Mouse (Mus musculus) ES-E14 (cell line): Measurements from ENCODE around the gene Notch2. TPM values are rescaled to one million over a fixed set of nuclear protein-coding genes. Genes with fewer than 3 reads are reported as not detected.

ENCODE experiments used
- DNase-seq: peaks from one replicate; pipeline ENCODE4 v3.0.0-alpha.2; 2013; ENCODE audit warnings: low read depth, low spot score
- H3K27ac ChIP-seq: 2 replicates; pipeline ENCODE4 v1.5.1; 2012; ENCODE audit warnings: low read depth, mild to moderate bottlenecking, low read length, moderate library complexity, mixed read lengths; ENCODE audit not compliant: poor library complexity, insufficient read depth, severe bottlenecking
- H3K36me3 ChIP-seq: 2 replicates; pipeline ENCODE4 v1.6.1; 2012; ENCODE audit warnings: mild to moderate bottlenecking, low read length, moderate library complexity, mixed read lengths; ENCODE audit not compliant: control insufficient read depth, poor library complexity, insufficient read depth, severe bottlenecking
- H3K4me1 ChIP-seq, 2 experiments: fragments of 150-350 bp in 1 of 2; sonication (generic) in 1 of 2; 2 replicates each; pipeline ENCODE4 v1.6.1; 2012; ENCODE audit warnings: low read length in 2 of 2, mild to moderate bottlenecking in 1 of 2, mixed read lengths in 1 of 2; ENCODE audit not compliant: control insufficient read depth in 2 of 2, insufficient read depth in 2 of 2, poor library complexity in 1 of 2
- H3K4me3 ChIP-seq, 2 experiments: fragments of 150-350 bp in 1 of 2; sonication (generic) in 1 of 2; 2 replicates each; pipeline ENCODE4 v1.5.1; 2012; ENCODE audit warnings: low read length in 2 of 2, low read depth in 1 of 2, mild to moderate bottlenecking in 1 of 2, mixed read lengths in 1 of 2; ENCODE audit not compliant: insufficient read depth in 1 of 2, poor library complexity in 1 of 2, severe bottlenecking in 1 of 2
- H3K9ac ChIP-seq: 2 replicates; pipeline ENCODE4 v1.6.1; 2012; ENCODE audit warnings: low read depth, mild to moderate bottlenecking, low read length, mixed read lengths; ENCODE audit not compliant: poor library complexity, insufficient read depth, severe bottlenecking
- H3K9me3 ChIP-seq: fragments of 150-350 bp; sonication (generic); 2 replicates; pipeline ENCODE4 v1.6.1; 2012; ENCODE audit warnings: low read depth, mild to moderate bottlenecking, low read length; ENCODE audit not compliant: control insufficient read depth, insufficient read depth
- CHD2 ChIP-seq: IDR thresholded peaks from 2 replicates; pipeline ENCODE4 v1.6.1; 2014; ENCODE audit warnings: mild to moderate bottlenecking, low read depth, low read length, inconsistent platforms
- HCFC1 ChIP-seq: IDR thresholded peaks from 2 replicates; pipeline ENCODE4 v1.6.1; 2012; ENCODE audit warnings: low read length, inconsistent platforms, borderline replicate concordance; ENCODE audit not compliant: insufficient read depth
- MAFK ChIP-seq: IDR thresholded peaks from 2 replicates; pipeline ENCODE4 v1.6.1; 2014; ENCODE audit warnings: mild to moderate bottlenecking, low read depth, low read length, inconsistent platforms; ENCODE audit not compliant: insufficient read depth
- ZC3H11A ChIP-seq: IDR thresholded peaks from 2 replicates; pipeline ENCODE4 v1.6.1; 2012; ENCODE audit warnings: low read depth, mild to moderate bottlenecking, inconsistent platforms, low read length, borderline replicate concordance
- ZNF384 ChIP-seq: IDR thresholded peaks from 2 replicates; pipeline ENCODE4 v1.6.1; 2012; ENCODE audit warnings: low read depth, low read length, inconsistent platforms
- in situ Hi-C, 2 experiments: fragments of 600-800 bp; cut with MboI; formaldehyde crosslinking; loops; one replicate each; pipeline ENCODE4 v1.15.1; 2025; ENCODE audit warnings: low sequenced_read_pairs in 2 of 2, inconsistent platforms in 1 of 2; ENCODE audit not compliant: unreplicated experiment in 2 of 2
- total RNA-seq: library from RNA; depleted of rRNA; stranded (reverse); fragments of 300-350 nt; gene quantifications from 2 replicates; pipeline ENCODE4 v1.2.3, GENCODE M21; 2012

Notch2 gene
- total RNA-seq, 1 experiment, result 41.5 TPM

GRCm38 (mm10) chr3:98104851-98105471 lies 91.6 kb downstream of the Notch2 start:
- Histone ChIP-seq H3K9me3 (no peaks in the 10 kb centered on the region), H3K36me3 (peaks cover 47% of the 10 kb centered on the region), H3K4me1 (no peaks in the 10 kb centered on the region), H3K9ac (no peak overlapping the region), H3K4me3 (no peak overlapping the region), H3K27ac (no peak overlapping the region)
- in situ Hi-C loops, result no loop called here
- no peak for DNase-seq
- TF ChIP-seq ZNF384, result no peak
- TF ChIP-seq ZC3H11A, result no peak
- TF ChIP-seq MAFK, result no peak
- no peak for TF ChIP-seq CHD2
- TF ChIP-seq HCFC1, result no peak

- H3K36me3 ChIP-seq, result peaks cover 41% of the 10 kb centered on the region
- no peak for DNase-seq
- H3K27ac ChIP-seq, result no peak overlapping the region
- H3K4me1 ChIP-seq, result no peaks in the 10 kb centered on the region
- no peaks in the 10 kb centered on the region for H3K9me3 ChIP-seq
- in situ Hi-C loops, result no loop called here
- H3K4me3 ChIP-seq, result no peak overlapping the region
- no peak overlapping the region for H3K9ac ChIP-seq
- TF ChIP-seq ZNF384, result no peak
- TF ChIP-seq MAFK, result no peak
- TF ChIP-seq CHD2, result no peak
Measured at GRCm38 (mm10) chr3:98105496-98105895, 92.2 kb downstream of the Notch2 start.

- Histone ChIP-seq H3K36me3 (peaks cover 37% of the 10 kb centered on the region), H3K27ac (no peak overlapping the region), H3K9ac (no peak overlapping the region), H3K4me3 (no peak overlapping the region), H3K9me3 (no peaks in the 10 kb centered on the region), H3K4me1 (no peaks in the 10 kb centered on the region)
- no peak for DNase-seq
- TF ChIP-seq HCFC1 (no peak), CHD2 (no peak), ZC3H11A (no peak), ZNF384 (no peak), MAFK (no peak)
- in situ Hi-C loops, result no loop called here
Measured at GRCm38 (mm10) chr3:98106115-98106514, 92.8 kb downstream of the Notch2 start.

GRCm38 (mm10) chr3:98106590-98107313 lies 93.4 kb downstream of the Notch2 start:
- DNase-seq, result no peak
- Histone ChIP-seq H3K9me3 (no peaks in the 10 kb centered on the region), H3K36me3 (peaks cover 39% of the 10 kb centered on the region), H3K9ac (no peak overlapping the region), H3K27ac (no peak overlapping the region), H3K4me3 (no peak overlapping the region), H3K4me1 (no peaks in the 10 kb centered on the region)
- TF ChIP-seq HCFC1 (no peak), MAFK (no peak), ZNF384 (no peak), CHD2 (no peak), ZC3H11A (no peak)
- in situ Hi-C loops, result no loop called here
